Mouse (Mus musculus) heart, adult 2 months (tissue): Measurements from ENCODE around the gene Ccnj.

Experiments
- CTCF ChIP-seq: fragments of 200-600 bp; IDR thresholded peaks from 2 replicates; pipeline ENCODE4 v1.8.1; 2022; ENCODE audit warnings: antibody characterized with exemption, mild to moderate bottlenecking, moderate library complexity
- EP300 ChIP-seq: fragments of 200-500 bp; IDR thresholded peaks from 2 replicates; pipeline ENCODE4 v1.6.1; 2011; ENCODE audit warnings: low read depth, low read length, control low read depth; ENCODE audit not compliant: insufficient read depth

- TF ChIP-seq CTCF: no peak
- TF ChIP-seq EP300: no peak
Observed at GRCm38 (mm10) chr19:40815645-40816183, 15.4 kb upstream of the Ccnj start.
